Mouse (Mus musculus) cortical plate, adult 2 months (tissue): ENCODE measurements at regions not wholly inside any gene's neighbourhood (a gene's known extent, or its start where the extent isn't known, plus 50 kb on each side); places are given as distances from the start of the nearest gene placed in this dataset.

Source experiments
- H3K27ac ChIP-seq: fragments of 200-500 bp; 2 replicates; pipeline ENCODE4 v1.5.1; 2012; ENCODE audit warnings: low read length, control low read depth, inconsistent platforms; ENCODE audit not compliant: insufficient read depth
- H3K4me1 ChIP-seq: fragments of 200-500 bp; 2 replicates; pipeline ENCODE4 v1.6.1; 2011; ENCODE audit warnings: low read length; ENCODE audit not compliant: control insufficient read depth, insufficient read depth
- H3K4me3 ChIP-seq: fragments of 200-500 bp; 2 replicates; pipeline ENCODE4 v1.5.1; 2011; ENCODE audit warnings: mild to moderate bottlenecking, low read length, control low read depth; ENCODE audit not compliant: insufficient read depth
- CTCF ChIP-seq: fragments of 200-500 bp; IDR thresholded peaks from 2 replicates; pipeline ENCODE4 v1.5.1; 2011; ENCODE audit warnings: mild to moderate bottlenecking, control low read depth, low read length; ENCODE audit not compliant: insufficient read depth; ENCODE audit errors: extremely low read depth
- POLR2A ChIP-seq: fragments of 200-500 bp; IDR thresholded peaks from 2 replicates; pipeline ENCODE4 v1.6.1; 2011; ENCODE audit warnings: mild to moderate bottlenecking, low read length, control low read depth; ENCODE audit not compliant: insufficient read depth; ENCODE audit errors: extremely low read depth

- no peak for TF ChIP-seq CTCF
- no peak for TF ChIP-seq POLR2A
- Histone ChIP-seq H3K4me3 (no peak overlapping the region), H3K4me1 (no peaks in the 10 kb centered on the region), H3K27ac (no peak overlapping the region)
Measured at GRCm38 (mm10) chr19:51226932-51227331, 548.5 kb upstream of the Sorcs1 start.

GRCm38 (mm10) chr19:51201391-51201790, 522.9 kb upstream of the Sorcs1 start:
- Histone ChIP-seq H3K4me3 (no peak overlapping the region), H3K27ac (no peak overlapping the region), H3K4me1 (no peaks in the 10 kb centered on the region)
- TF ChIP-seq CTCF (peak; percentile 57), POLR2A (no peak)
